Mouse (Mus musculus) neural tube, embryonic 12.5 days (tissue): ENCODE results near the gene Eml6. TPM values are rescaled to one million over a fixed set of nuclear protein-coding genes. Genes with fewer than 3 reads are reported as not detected.

Source experiments
- ATAC-seq: fragments of 200-750 bp; cut with Nextera tagmentation; 2 replicates; pipeline ENCODE4 v1.8.0; 2017; ENCODE audit warnings: low read depth, mild to moderate bottlenecking, moderate TSS enrichment, moderate library complexity; ENCODE audit not compliant: low FRiP score
- H3K27ac ChIP-seq: fragments of 300-500 bp; sonication (generic); 2 replicates; pipeline ENCODE4 v1.5.1; 2016
- H3K27me3 ChIP-seq: fragments of 300-500 bp; sonication (generic); replicated peaks from 2 replicates; pipeline ENCODE4 v1.6.1; 2016; ENCODE audit warnings: mild to moderate bottlenecking
- H3K36me3 ChIP-seq: fragments of 300-500 bp; sonication (generic); 2 replicates; pipeline ENCODE4 v1.6.1; 2016; ENCODE audit warnings: mild to moderate bottlenecking
- H3K4me1 ChIP-seq: fragments of 300-500 bp; sonication (generic); 2 replicates; pipeline ENCODE4 v1.6.1; 2016
- H3K4me2 ChIP-seq: fragments of 300-500 bp; sonication (generic); replicated peaks from 2 replicates; pipeline ENCODE4 v1.6.1; 2016; ENCODE audit warnings: mild to moderate bottlenecking
- H3K4me3 ChIP-seq: fragments of 300-500 bp; sonication (generic); 2 replicates; pipeline ENCODE4 v1.5.1; 2016
- H3K9ac ChIP-seq: fragments of 300-500 bp; sonication (generic); 2 replicates; pipeline ENCODE4 v1.6.1; 2016; ENCODE audit warnings: mild to moderate bottlenecking
- H3K9me3 ChIP-seq: fragments of 300-500 bp; sonication (generic); 2 replicates; pipeline ENCODE4 v1.6.1; 2016; ENCODE audit warnings: mild to moderate bottlenecking
- WGBS: fragments of 180-500 bp; shearing (Covaris S2); methylation state at CpG from one replicate; pipeline ENCODE4 v1.1.7; 2016; 5-methylcytosine and 5-hydroxymethylcytosine counted together
- polyA plus RNA-seq: library from polyadenylated mRNA; unstranded; fragments of >200 nt; fragmentation: Nextera tagmentation; extraction: Ambion mirVana; gene quantifications from 2 replicates; pipeline ENCODE4 v1.2.1, GENCODE M21; 2016

Eml6 gene
- polyA plus RNA-seq, 1 experiment from 2014 or later = 3.7 TPM

DNA sequence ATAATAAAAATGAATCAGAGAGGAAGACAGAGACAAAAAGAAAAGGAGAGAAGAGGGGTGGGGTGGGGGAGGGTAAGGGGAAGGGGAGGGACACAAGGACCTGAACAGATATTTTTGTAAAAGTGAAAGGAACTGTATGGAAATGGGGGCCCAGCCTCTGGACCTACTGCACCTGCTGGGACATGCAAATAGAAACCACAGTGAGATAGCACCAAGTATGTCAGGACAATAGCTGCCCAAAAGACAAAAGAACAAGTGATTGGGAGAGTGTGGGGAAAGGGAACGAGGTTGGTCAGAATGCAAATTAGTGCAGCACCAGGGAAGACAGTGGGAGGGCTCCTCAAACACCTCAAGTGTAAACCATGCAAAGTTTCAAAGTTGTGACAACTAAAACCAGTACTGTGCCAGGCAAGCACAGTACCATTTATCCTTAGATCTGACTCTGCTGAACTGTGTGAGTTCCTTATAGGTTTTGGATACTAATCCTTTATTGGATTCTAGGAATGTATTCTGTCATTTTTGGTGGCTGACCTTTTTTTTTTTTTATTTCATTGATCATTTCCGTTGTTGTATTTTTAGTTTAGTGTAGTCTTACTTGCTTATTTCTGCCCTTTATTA lies 246.3 kb downstream of the Eml6 start:
- no peak overlapping the region for H3K4me2 ChIP-seq
- H3K4me1 ChIP-seq = peaks cover 3% of the 10 kb centered on the region; the same call in 1 of the 2 replicates
- WGBS = 38% methylated on average over 2 of the region's 2 CpGs
- no peaks in the 10 kb centered on the region for H3K9me3 ChIP-seq
- H3K27ac ChIP-seq = no peak overlapping the region
- no peak overlapping the region for H3K4me3 ChIP-seq
- no peak overlapping the region for H3K9ac ChIP-seq
- H3K36me3 ChIP-seq = no peaks in the 10 kb centered on the region
- H3K27me3 ChIP-seq = no peaks in the 10 kb centered on the region
- ATAC-seq = no peak

DNA sequence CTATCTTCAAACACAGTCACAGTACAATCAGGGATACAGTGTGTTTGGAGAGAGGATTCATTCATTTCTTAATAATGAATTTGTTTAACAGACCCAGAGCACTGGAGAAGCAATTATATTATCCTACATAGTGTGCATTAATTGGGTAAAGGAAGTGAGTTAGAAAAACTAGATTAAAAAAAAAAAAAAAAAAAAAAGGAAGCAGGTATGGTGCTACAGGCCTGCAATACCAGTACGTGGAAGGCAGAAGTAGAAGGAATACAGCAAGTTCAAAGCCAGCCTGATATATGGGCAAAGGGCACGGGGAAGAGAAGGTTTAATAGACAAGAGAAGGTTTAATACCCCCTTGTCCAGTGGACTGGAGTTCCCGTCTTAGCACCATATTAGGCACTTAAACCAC lies 246.9 kb downstream of the Eml6 start:
- Histone ChIP-seq H3K27ac (no peak overlapping the region), H3K9me3 (no peaks in the 10 kb centered on the region), H3K27me3 (no peaks in the 10 kb centered on the region), H3K4me2 (no peak overlapping the region), H3K4me1 (peaks cover 4% of the 10 kb centered on the region; the same call in 1 of the 2 replicates), H3K4me3 (no peak overlapping the region), H3K9ac (no peak overlapping the region), H3K36me3 (no peaks in the 10 kb centered on the region)
- WGBS = 57% methylated on average over 3 of the region's 3 CpGs
- ATAC-seq = no peak

DNA sequence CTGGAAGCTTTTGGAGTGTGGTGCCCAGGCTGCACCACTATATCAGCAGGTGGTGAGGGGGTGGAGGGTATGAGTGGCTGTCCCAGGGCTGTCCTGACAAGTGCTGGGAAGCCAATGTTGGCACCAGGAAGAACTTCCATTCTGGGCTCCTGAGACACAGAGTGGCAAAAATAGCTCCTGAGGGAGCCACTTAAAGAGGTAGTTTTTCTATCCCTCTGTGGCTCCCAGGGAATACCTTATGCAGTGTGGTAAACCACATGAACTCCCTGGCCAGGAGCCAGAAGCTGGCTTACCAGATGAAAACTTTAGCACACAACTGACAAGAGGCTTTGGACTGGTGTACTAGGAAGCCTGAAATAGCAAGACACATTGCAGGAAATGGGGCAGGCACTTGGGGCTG lies 247.9 kb downstream of the Eml6 start:
- no peak overlapping the region for H3K27ac ChIP-seq
- H3K9me3 ChIP-seq = no peaks in the 10 kb centered on the region
- H3K9ac ChIP-seq = no peak overlapping the region
- no peak for ATAC-seq
- no peak overlapping the region for H3K4me3 ChIP-seq
- H3K4me1 ChIP-seq = peaks cover 4% of the 10 kb centered on the region; the same call in 1 of the 2 replicates
- H3K4me2 ChIP-seq = no peak overlapping the region
- no peaks in the 10 kb centered on the region for H3K27me3 ChIP-seq
- no peaks in the 10 kb centered on the region for H3K36me3 ChIP-seq

DNA sequence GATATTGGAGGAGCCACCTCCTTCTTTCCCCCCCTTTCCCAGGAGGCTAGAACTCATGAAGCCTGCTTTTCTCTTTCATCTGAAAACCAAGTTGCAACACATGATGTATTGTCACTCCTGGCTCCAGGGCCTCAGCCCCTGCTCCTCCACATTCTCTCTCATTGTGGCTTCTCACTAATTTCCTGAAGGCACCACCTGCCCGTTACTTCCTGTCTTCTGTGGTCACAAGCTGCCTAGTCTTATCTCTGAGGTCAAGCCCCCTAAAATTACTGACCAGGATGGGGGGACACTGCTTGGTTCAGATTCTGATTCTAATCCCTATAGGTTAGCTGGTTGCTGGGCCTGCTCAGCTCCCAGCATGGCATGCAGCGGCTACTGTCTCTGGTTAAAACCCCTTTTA lies 251.1 kb downstream of the Eml6 start:
- peaks cover 4% of the 10 kb centered on the region; the same call in 1 of the 2 replicates for H3K4me1 ChIP-seq
- H3K27me3 ChIP-seq = no peaks in the 10 kb centered on the region
- H3K9me3 ChIP-seq = no peaks in the 10 kb centered on the region
- H3K9ac ChIP-seq = no peak overlapping the region
- no peak overlapping the region for H3K4me2 ChIP-seq
- 70% methylated on average over 2 of the region's 2 CpGs for WGBS
- ATAC-seq = no peak
- no peaks in the 10 kb centered on the region for H3K36me3 ChIP-seq
- H3K27ac ChIP-seq = no peak overlapping the region
- no peak overlapping the region for H3K4me3 ChIP-seq

DNA sequence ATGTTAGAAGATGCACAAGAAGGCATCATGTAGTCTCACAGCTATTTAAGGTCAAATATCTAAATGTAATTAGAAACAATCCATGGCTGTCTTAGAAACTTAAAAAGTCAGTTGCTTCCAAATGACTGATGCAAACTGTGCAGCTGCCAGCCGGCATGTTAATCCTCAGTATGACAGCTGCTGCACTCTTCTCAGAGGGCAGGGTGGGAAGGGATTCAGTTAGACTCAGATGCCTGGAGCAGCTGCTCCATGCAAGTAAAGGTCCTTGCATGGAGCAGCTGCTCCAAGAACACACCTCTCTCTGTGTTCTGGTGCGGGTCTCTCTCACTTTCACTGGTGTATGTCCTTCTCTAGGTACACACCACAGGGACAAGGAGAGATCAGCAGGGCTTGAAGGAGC lies 251.5 kb downstream of the Eml6 start:
- Histone ChIP-seq H3K27me3 (no peaks in the 10 kb centered on the region), H3K9me3 (no peaks in the 10 kb centered on the region), H3K4me3 (no peak overlapping the region), H3K4me1 (peaks cover 4% of the 10 kb centered on the region; the same call in 1 of the 2 replicates), H3K27ac (no peak overlapping the region), H3K4me2 (no peak overlapping the region), H3K9ac (no peak overlapping the region), H3K36me3 (no peaks in the 10 kb centered on the region)
- 52% methylated on average over 2 of the region's 2 CpGs for WGBS
- ATAC-seq = peak; percentile 72; the same call in 1 of the 2 replicates

DNA sequence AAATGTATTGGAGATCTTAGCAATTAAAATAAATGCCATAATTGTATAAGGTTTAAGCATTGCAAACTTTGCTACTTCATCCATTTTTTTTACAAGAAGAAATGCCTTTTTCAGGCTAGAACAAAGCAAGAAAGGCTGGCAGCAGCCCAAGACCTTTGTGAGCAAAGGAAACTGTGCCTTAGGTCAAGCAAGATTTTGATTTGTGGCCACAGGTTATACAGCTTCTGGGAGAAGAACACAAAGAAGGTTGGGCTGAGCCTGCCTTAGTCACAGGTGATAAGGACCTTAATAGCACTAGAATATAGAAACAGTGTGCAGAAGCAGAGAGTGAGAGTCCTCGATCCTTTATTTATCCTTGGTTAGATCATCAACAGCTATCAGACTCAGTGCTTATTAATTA lies 253.6 kb downstream of the Eml6 start:
- Histone ChIP-seq H3K4me3 (no peak overlapping the region), H3K27me3 (no peaks in the 10 kb centered on the region), H3K9ac (no peak overlapping the region), H3K4me2 (no peak overlapping the region), H3K27ac (no peak overlapping the region), H3K4me1 (peaks cover 4% of the 10 kb centered on the region; the same call in 1 of the 2 replicates), H3K9me3 (no peaks in the 10 kb centered on the region), H3K36me3 (no peaks in the 10 kb centered on the region)
- 93% methylated on average over 1 of the region's 1 CpGs for WGBS
- ATAC-seq = no peak

DNA sequence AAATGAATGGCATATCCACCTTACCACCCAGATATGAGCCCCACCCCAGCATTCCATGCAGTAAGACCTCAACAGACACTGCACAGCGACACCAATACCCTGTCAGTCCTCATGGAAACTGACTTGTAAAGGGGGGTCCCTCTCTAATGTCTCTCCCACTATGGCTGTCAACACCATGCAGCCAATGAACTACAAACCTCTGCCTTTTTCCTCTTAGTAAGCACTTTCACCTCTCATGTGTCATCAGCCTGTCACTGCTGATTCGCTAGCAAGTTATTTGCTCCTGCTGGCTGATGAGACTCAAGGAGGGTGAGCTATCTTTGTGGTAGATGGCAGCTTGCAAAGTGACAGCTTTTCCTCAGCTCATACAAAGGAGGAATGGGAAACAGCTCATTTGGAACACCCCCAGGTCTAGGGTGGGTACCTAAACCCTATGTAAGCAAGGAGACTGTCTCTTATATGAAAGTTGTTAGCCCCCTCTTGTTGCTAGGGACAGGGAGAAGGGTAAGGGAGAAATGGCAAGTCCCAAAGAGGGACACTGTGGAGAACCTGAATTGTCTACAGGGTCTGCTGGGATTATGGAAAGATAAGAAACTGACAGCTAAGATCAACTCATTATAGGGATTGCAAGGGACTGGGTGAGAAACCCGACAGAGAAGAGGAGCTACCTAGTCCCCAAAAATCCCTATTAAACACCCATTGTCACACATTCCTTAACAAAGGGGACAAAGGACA lies 255.0 kb downstream of the Eml6 start:
- Histone ChIP-seq H3K4me3 (no peak overlapping the region), H3K9ac (no peak overlapping the region), H3K27ac (no peak overlapping the region), H3K4me1 (peaks cover 4% of the 10 kb centered on the region; the same call in 1 of the 2 replicates), H3K36me3 (no peaks in the 10 kb centered on the region), H3K9me3 (no peaks in the 10 kb centered on the region), H3K4me2 (no peak overlapping the region), H3K27me3 (no peaks in the 10 kb centered on the region)
- no peak for ATAC-seq
- WGBS = 77% methylated on average over 3 of the region's 3 CpGs

DNA sequence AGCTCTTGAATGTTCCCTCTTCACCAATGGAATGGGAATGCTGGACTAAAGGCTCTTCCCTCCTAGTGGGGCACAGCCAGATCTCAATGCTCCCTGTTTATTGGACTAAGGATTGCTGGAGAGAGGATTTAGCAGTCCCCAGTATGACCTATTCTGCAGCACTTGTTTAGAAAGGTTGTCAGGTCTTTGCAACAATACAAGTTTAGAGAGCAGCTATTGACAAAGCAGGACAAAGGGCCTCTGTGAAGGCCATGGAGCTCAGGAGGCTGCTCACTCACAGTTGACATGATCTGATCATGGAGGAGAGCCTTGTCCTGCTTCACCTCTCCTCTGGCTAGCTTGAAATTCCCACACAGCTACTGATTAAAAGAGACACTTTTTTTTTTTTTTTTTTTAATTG lies 257.3 kb downstream of the Eml6 start:
- Histone ChIP-seq H3K9me3 (no peaks in the 10 kb centered on the region), H3K27ac (no peak overlapping the region), H3K36me3 (no peaks in the 10 kb centered on the region), H3K4me1 (no peaks in the 10 kb centered on the region), H3K4me2 (no peak overlapping the region), H3K9ac (no peak overlapping the region), H3K27me3 (no peaks in the 10 kb centered on the region), H3K4me3 (no peak overlapping the region)
- ATAC-seq = no peak

DNA sequence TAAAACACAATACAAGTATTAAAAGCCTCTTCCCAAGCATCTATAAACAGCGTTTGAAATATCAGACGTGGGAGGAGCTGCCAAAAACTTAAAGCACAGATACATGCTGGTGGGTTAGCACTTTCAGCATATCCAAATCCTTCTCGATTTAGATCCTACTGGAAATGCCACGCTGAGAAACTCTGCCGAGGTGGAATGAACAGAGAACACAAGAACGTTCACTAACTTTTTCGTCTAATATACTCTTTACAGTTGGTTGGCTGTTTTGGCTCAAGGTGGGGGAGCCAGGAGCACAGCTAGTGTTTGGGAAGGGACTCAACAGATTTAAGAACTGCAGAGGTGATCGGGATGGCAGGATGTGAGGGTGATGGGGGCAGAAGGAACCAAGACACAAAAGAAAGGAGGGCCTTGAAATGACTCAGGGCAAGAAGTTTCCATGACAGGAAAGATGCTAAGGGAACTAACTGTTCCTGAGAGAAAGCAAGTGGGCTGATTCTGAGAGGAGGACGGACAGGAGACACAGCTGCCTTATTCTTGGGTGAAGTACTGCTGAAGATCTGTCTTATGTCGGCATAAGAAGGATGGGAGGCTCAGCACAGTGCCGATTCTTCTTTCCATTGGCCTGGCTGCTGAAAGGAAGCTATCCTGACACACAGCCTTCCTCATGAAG lies 259.4 kb downstream of the Eml6 start:
- no peaks in the 10 kb centered on the region for H3K9me3 ChIP-seq
- no peak overlapping the region for H3K9ac ChIP-seq
- WGBS = 84% methylated on average over 11 of the region's 11 CpGs
- no peak overlapping the region for H3K4me3 ChIP-seq
- H3K27ac ChIP-seq = no peak overlapping the region
- H3K27me3 ChIP-seq = no peaks in the 10 kb centered on the region
- no peak for ATAC-seq
- H3K4me1 ChIP-seq = no peaks in the 10 kb centered on the region
- H3K36me3 ChIP-seq = no peaks in the 10 kb centered on the region
- H3K4me2 ChIP-seq = no peak overlapping the region

DNA sequence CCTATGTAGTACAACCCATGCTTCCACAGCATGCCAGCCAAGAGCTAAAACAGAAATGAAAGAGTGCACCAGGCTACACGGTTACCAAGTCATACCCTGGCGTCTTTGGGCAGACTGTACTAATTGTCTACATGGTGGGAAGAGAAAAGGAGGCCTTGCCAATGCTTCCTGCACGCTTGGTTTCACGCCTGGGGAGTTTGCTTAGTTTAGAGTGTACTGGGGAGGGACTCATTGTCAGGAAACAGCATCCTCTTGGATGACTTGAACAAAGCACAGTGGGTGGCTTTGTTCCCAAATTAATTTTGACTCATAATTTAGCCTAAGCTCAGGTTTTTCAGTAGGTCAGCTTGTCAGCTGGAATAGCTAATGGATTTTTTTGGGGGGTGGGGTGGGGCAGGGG lies 260.8 kb downstream of the Eml6 start:
- H3K4me3 ChIP-seq = no peak overlapping the region
- H3K27ac ChIP-seq = no peak overlapping the region
- H3K4me1 ChIP-seq = no peaks in the 10 kb centered on the region
- H3K9ac ChIP-seq = no peak overlapping the region
- no peak overlapping the region for H3K4me2 ChIP-seq
- no peaks in the 10 kb centered on the region for H3K27me3 ChIP-seq
- H3K9me3 ChIP-seq = no peaks in the 10 kb centered on the region
- ATAC-seq = no peak
- H3K36me3 ChIP-seq = no peaks in the 10 kb centered on the region
- 50% methylated on average over 4 of the region's 4 CpGs for WGBS

DNA sequence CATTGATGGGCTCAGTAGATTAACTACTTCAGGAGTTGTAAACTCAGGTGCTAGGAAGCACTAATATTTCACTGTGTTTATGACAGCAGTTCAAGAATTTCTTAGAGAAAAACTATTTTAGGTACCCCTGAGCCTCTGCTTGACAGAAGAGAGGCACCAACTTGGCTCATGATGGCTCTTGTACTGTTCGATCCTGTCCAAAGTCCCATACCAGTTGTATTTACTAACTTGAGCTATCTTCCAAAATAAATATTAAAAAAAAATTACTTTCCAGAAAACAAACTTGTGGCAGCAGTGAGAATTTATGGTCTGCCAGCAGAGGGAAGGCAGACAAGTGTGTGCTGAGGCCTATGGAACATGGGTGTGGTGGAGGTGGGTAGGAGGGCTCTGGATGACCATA lies 263.1 kb downstream of the Eml6 start:
- H3K4me3 ChIP-seq = no peak overlapping the region
- H3K4me1 ChIP-seq = no peaks in the 10 kb centered on the region
- H3K9ac ChIP-seq = no peak overlapping the region
- no peaks in the 10 kb centered on the region for H3K9me3 ChIP-seq
- H3K4me2 ChIP-seq = no peak overlapping the region
- 97% methylated on average over 1 of the region's 1 CpGs for WGBS
- ATAC-seq = no peak
- H3K27ac ChIP-seq = no peak overlapping the region
- no peaks in the 10 kb centered on the region for H3K36me3 ChIP-seq
- no peaks in the 10 kb centered on the region for H3K27me3 ChIP-seq

DNA sequence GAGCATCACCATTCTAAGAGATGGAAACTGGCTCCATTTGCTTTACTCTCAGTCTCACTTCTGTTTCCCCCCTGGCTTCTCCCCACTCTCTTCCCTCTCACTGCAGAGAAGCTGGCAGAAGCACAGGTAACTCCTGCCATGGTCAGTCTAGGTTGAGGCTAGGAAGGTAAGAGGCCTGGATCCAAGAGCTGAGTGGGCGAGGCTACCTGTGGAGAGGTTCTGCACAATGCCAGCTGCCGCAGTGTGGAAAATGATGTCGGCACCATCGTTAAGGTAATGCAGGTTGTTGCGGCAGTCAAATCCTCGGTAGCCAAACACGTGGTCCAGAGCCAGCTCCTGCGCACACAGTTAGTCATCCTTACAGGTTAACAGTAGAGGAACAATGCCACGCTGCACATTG lies 264.4 kb downstream of the Eml6 start:
- Histone ChIP-seq H3K9ac (no peak overlapping the region), H3K9me3 (no peaks in the 10 kb centered on the region), H3K27me3 (no peaks in the 10 kb centered on the region), H3K4me3 (no peak overlapping the region), H3K4me2 (no peak overlapping the region), H3K4me1 (no peaks in the 10 kb centered on the region), H3K36me3 (no peaks in the 10 kb centered on the region), H3K27ac (no peak overlapping the region)
- no peak for ATAC-seq
- WGBS = 88% methylated on average over 9 of the region's 9 CpGs
